Mouse (Mus musculus): ENCODE measurements around the gene Ppp6r3.

The Ppp6r3 gene

GRCm38 (mm10) chr19:3575632-3576384, at the start of gene Ppp6r3:
Gene Ppp6r3, minus strand, starts transcription at chr19:3575749.
- peak; percentile 96 for DNase-seq (ENCODE audit: low read depth, low spot score)

GRCm38 (mm10) chr19:3625111-3625510, 49.6 kb upstream of the Ppp6r3 start:
- DNase-seq (ENCODE audit: low read depth, low spot score), result no peak

GRCm38 (mm10) chr19:3623824-3624223, 48.3 kb upstream of the Ppp6r3 start:
- peak; percentile 20 for DNase-seq (ENCODE audit: low read depth, low spot score)

- DNase-seq (ENCODE audit: low read depth, low spot score), result no peak
These were observed 47.7 kb upstream of the Ppp6r3 start for GRCm38 (mm10) chr19:3623294-3623693.

GRCm38 (mm10) chr19:3620871-3621270, 45.3 kb upstream of the Ppp6r3 start:
- no peak for DNase-seq (ENCODE audit: low read depth, low spot score)

- peak; percentile 28 for DNase-seq (ENCODE audit: low read depth, low spot score)
These were observed 43.8 kb upstream of the Ppp6r3 start for GRCm38 (mm10) chr19:3619359-3619758.

- DNase-seq (ENCODE audit: low read depth, low spot score), result no peak
These were observed 38.4 kb upstream of the Ppp6r3 start for GRCm38 (mm10) chr19:3613991-3614390.

GRCm38 (mm10) chr19:3612534-3613273, 37.2 kb upstream of the Ppp6r3 start:
- no peak for DNase-seq (ENCODE audit: low read depth, low spot score)

- no peak for DNase-seq (ENCODE audit: low read depth, low spot score)
These were observed 36.2 kb upstream of the Ppp6r3 start for GRCm38 (mm10) chr19:3611730-3612129.

- DNase-seq (ENCODE audit: low read depth, low spot score), result no peak
These were observed 35.3 kb upstream of the Ppp6r3 start for GRCm38 (mm10) chr19:3610886-3611285.

- no peak for DNase-seq (ENCODE audit: low read depth, low spot score)
These were observed 34.3 kb upstream of the Ppp6r3 start for GRCm38 (mm10) chr19:3609826-3610225.

- no peak for DNase-seq (ENCODE audit: low read depth, low spot score)
These were observed 18.8 kb upstream of the Ppp6r3 start for GRCm38 (mm10) chr19:3594316-3594715.

- no peak for DNase-seq (ENCODE audit: low read depth, low spot score)
These were observed 18.0 kb upstream of the Ppp6r3 start for GRCm38 (mm10) chr19:3593379-3594055.

- DNase-seq (ENCODE audit: low read depth, low spot score), result no peak
These were observed 14.4 kb upstream of the Ppp6r3 start for GRCm38 (mm10) chr19:3589968-3590367.

GRCm38 (mm10) chr19:3589547-3589946, 14.0 kb upstream of the Ppp6r3 start:
- no peak for DNase-seq (ENCODE audit: low read depth, low spot score)

- DNase-seq (ENCODE audit: low read depth, low spot score), result peak; percentile 47
These were observed 12.2 kb upstream of the Ppp6r3 start for GRCm38 (mm10) chr19:3587729-3588128.

GRCm38 (mm10) chr19:3586540-3586939, 11.0 kb upstream of the Ppp6r3 start:
- DNase-seq (ENCODE audit: low read depth, low spot score), result peak; percentile 49

GRCm38 (mm10) chr19:3586026-3586425, 10.5 kb upstream of the Ppp6r3 start:
- no peak for DNase-seq (ENCODE audit: low read depth, low spot score)

- no peak for DNase-seq (ENCODE audit: low read depth, low spot score)
These were observed 5.8 kb upstream of the Ppp6r3 start for GRCm38 (mm10) chr19:3581326-3581725.

GRCm38 (mm10) chr19:3577911-3578290, 2.4 kb upstream of the Ppp6r3 start:
- DNase-seq (ENCODE audit: low read depth, low spot score), result no peak

- no peak for DNase-seq (ENCODE audit: low read depth, low spot score)
These were observed 1.8 kb upstream of the Ppp6r3 start for GRCm38 (mm10) chr19:3577265-3577910.

Measured in WW6 (cell line).